Mouse (Mus musculus): ENCODE data around the gene Naxe. TPM values are rescaled to one million over a fixed set of nuclear protein-coding genes. Genes with fewer than 3 reads are reported as not detected.

The Naxe gene
- total and polyA plus RNA-seq, 2 experiments from 2014 or later = 123 to 166 TPM

DNA sequence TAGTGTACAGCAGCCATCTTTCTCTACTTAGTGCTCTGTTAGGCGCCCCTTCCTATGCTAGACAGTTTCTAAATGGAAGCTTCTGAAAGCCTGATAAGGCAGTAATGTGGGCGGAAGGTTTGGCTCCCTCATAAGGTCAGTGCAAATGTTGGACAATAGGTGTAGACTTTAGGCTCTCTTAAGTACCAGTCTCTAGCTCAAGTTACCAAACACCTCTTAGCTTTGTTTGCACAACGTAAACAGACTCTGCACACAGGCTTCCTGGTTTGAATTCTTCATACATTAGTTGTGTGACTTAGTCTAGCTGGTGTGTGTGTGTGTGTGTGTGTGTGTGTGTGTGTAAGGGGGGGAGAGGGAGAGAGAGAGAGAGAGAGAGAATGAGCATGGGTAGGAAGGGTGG lies 8.8 kb downstream of the Naxe start:
- WGBS = 92% methylated on average over 3 of the region's 3 CpGs
- DNase-seq (ENCODE audit: low spot score) (no peak), ATAC-seq (ENCODE audit: low FRiP score) (no peak)
- H3K4me3 ChIP-seq (ENCODE audit: low read depth, low read length) = no peak overlapping the region
- peaks cover 24% of the 10 kb centered on the region for H3K36me3 ChIP-seq (ENCODE audit: insufficient read depth, low read length)
- no peak overlapping the region for H3K9ac ChIP-seq (replicated peaks; ENCODE audit: low read length, poor library complexity, severe bottlenecking)
- TF ChIP-seq CTCF (IDR thresholded peaks at IDR 0.05) = no peak
- H3K27me3 ChIP-seq (ENCODE audit: insufficient read depth, low read length) = no peaks in the 10 kb centered on the region
- H3K4me2 ChIP-seq (ENCODE audit: low read depth, low read length, poor library complexity, severe bottlenecking) = no peak overlapping the region
- H3K4me1 ChIP-seq (ENCODE audit: insufficient read depth, low read length) = no peaks in the 10 kb centered on the region
- no peak overlapping the region for H3K27ac ChIP-seq (ENCODE audit: low read depth, low read length)
- no peaks in the 10 kb centered on the region for H3K9me3 ChIP-seq (ENCODE audit: low read length)

DNA sequence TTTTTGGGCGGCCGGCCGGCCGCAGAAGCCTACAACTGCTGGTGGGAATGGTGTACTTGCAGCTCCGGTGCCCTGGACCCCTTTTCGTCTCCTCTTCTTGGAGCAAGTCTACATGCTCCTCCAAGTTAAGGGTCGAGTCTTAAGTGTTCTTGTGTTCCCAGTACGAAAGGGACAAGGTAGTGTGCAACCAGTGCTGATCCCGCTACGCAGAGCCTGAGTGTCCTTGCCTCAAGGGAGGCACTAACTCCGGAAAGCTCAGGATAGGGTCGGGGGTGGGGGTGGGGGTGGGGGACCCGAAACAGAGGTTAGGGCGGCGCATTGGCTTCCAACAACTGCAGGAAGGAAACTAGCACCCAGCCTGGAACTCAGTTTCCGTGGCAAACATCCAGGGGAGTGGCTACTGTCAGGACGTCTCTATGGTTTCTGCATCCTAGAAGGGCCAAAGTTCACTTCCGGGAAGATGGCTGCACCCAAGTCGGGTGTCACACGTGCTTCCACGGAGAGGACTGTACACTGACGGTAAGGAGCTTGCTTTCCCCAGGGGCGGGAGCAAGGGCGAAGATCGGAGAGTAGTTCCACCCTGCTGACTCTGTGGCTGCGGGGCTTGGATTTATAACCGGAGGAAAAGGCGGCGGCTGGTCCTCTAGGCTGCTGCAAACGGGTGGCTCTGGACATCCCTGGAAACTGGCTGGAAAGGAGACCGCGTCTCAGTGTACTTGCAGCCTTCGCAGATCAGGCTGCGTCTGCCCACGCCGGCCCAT lies 15.5 kb downstream of the Naxe start, which contains the start of gene Gpatch4:
TSS of gene Gpatch4 (plus strand) at position 448 of the 761 bp plus-strand sequence.
- peak; percentile 98 for DNase-seq (ENCODE audit: low spot score)
- Histone ChIP-seq H3K4me3 (ENCODE audit: low read depth, low read length) (peak within 1 kb of the TSS; percentile 80), H3K9ac (replicated peaks; ENCODE audit: low read length, poor library complexity, severe bottlenecking) (peak within 1 kb of the TSS; percentile 62), H3K27ac (ENCODE audit: low read depth, low read length) (peak within 1 kb of the TSS; percentile 60), H3K36me3 (ENCODE audit: insufficient read depth, low read length) (no peaks in the 10 kb centered on the region), H3K4me2 (ENCODE audit: low read depth, low read length, poor library complexity, severe bottlenecking) (peak within 1 kb of the TSS; percentile 75), H3K9me3 (ENCODE audit: low read length) (no peaks in the 10 kb centered on the region), H3K27me3 (ENCODE audit: insufficient read depth, low read length) (no peaks in the 10 kb centered on the region), H3K4me1 (ENCODE audit: insufficient read depth, low read length) (no peaks in the 10 kb centered on the region)
- TF ChIP-seq CTCF (IDR thresholded peaks at IDR 0.05) = no peak
- ATAC-seq (ENCODE audit: low FRiP score) = peak; percentile 90
- WGBS = 11% methylated on average over 36 of the region's 36 CpGs

DNA sequence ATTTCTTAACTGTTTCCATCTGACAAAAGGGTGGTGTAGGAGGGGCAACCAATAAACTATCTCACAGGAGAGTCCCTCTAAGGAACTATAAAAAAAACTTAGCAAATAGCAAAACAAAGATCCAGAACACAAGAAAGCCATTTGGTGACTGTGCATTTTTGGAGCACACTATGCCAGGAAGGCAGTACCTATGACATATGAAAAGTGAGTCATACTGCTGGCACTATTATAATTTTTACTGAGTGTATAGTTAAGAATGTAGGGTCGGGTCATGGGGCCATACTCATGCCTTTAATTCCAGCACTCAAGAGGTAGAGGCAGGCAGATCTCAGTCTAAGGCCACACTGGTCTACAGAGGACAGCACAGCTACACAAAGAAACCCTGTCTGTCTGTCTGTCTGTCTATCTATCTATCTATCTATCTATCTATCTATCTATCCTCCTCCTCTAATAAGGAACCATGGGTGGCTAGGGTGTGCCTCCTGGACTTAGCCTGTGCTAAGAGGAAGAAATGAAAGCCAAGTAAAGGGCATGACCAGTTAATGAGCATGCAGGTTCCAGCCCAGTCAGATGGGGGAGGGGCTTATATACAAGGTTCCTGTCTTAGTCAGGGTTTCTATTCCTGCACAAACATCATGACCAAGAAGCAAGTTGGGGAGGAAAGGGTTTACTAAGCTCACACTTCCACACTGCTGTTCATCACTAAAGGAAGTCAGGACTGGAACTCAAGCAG lies 22.6 kb downstream of the Naxe start:
- WGBS = 61% methylated on average over 1 of the region's 1 CpGs
- Histone ChIP-seq H3K4me3 (ENCODE audit: low read depth, low read length) (no peak overlapping the region), H3K9ac (replicated peaks; ENCODE audit: low read length, poor library complexity, severe bottlenecking) (no peak overlapping the region), H3K4me2 (ENCODE audit: low read depth, low read length, poor library complexity, severe bottlenecking) (no peak overlapping the region), H3K27me3 (ENCODE audit: insufficient read depth, low read length) (peaks cover 9% of the 10 kb centered on the region; the same call in 1 of the 2 replicates), H3K9me3 (ENCODE audit: low read length) (no peaks in the 10 kb centered on the region), H3K36me3 (ENCODE audit: insufficient read depth, low read length) (no peaks in the 10 kb centered on the region), H3K27ac (ENCODE audit: low read depth, low read length) (no peak overlapping the region), H3K4me1 (ENCODE audit: insufficient read depth, low read length) (no peaks in the 10 kb centered on the region)
- no peak for ATAC-seq (ENCODE audit: low FRiP score)
- DNase-seq (ENCODE audit: low spot score) = no peak
- no peak for TF ChIP-seq CTCF (IDR thresholded peaks at IDR 0.05)

DNA sequence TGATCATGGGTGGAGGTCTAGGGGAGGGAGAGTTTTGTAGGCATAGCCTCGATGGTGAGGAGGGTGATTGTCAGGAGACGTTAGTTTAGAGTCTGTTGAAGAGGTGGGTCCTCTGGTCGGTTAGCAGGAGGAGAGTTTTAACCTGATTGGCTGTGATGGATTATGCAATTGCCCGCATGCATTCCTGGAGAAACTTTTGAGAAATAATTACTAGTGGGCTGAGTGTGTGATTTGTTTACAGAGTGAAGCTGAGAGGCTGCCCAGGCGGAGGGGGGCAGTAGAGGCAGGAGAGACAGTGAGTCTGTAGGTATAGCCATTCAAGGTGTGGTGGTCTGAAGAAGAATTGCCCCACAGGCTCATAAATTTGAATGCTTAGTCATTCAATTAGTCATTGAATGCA lies 24.8 kb downstream of the Naxe start:
- WGBS = 82% methylated on average over 5 of the region's 5 CpGs
- H3K9me3 ChIP-seq (ENCODE audit: low read length) = no peaks in the 10 kb centered on the region
- H3K27me3 ChIP-seq (ENCODE audit: insufficient read depth, low read length) = peaks cover 15% of the 10 kb centered on the region; the same call in 1 of the 2 replicates
- no peak for TF ChIP-seq CTCF (IDR thresholded peaks at IDR 0.05)
- H3K27ac ChIP-seq (ENCODE audit: low read depth, low read length) = no peak overlapping the region
- no peaks in the 10 kb centered on the region for H3K36me3 ChIP-seq (ENCODE audit: insufficient read depth, low read length)
- no peaks in the 10 kb centered on the region for H3K4me1 ChIP-seq (ENCODE audit: insufficient read depth, low read length)
- no peak for DNase-seq (ENCODE audit: low spot score)
- H3K4me2 ChIP-seq (ENCODE audit: low read depth, low read length, poor library complexity, severe bottlenecking) = no peak overlapping the region
- no peak for ATAC-seq (ENCODE audit: low FRiP score)
- no peak overlapping the region for H3K4me3 ChIP-seq (ENCODE audit: low read depth, low read length)
- no peak overlapping the region for H3K9ac ChIP-seq (replicated peaks; ENCODE audit: low read length, poor library complexity, severe bottlenecking)

DNA sequence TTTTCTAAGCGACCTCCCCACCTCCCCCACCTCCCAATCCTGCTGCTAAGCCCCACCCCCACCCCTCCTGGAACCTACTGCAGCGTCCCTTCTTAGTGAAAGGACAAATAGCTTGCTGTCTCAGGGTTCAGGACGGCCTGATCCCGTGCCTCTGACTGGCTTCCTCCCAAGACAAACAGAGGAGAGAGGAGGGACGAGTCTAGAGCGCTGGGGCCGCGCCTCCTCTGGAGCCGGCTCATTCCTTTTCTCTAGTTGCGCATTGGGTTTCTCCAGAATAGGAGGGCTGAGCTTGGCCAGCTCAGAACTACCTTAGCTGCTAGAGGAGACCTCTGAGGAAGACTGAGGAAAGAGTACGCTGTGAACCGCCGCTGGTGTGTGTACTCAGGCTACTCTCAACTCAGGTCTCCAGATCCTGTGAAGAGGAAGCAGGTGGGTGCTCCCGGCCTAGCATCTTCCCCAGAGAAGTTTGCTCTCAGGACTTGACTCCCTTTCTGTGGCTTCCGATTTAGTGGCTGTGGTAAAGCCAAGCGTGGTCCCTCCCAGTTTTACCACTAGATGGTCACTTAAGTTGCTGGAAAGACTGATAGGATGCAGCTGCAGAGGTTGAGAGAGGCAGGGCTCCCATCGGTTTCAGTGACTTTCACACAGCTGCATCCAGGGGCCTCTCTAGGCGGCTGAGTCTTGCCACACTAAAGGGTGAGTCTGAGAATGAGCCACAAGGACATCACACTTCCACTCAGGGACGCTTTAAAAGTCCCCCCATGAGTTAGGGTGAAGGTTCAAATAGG lies 27.5 kb downstream of the Naxe start:
- TF ChIP-seq CTCF (IDR thresholded peaks at IDR 0.05) = no peak
- Histone ChIP-seq H3K27me3 (ENCODE audit: insufficient read depth, low read length) (peaks cover 15% of the 10 kb centered on the region; the same call in 1 of the 2 replicates), H3K4me2 (ENCODE audit: low read depth, low read length, poor library complexity, severe bottlenecking) (no peak overlapping the region), H3K4me1 (ENCODE audit: insufficient read depth, low read length) (no peaks in the 10 kb centered on the region), H3K9me3 (ENCODE audit: low read length) (no peaks in the 10 kb centered on the region), H3K4me3 (ENCODE audit: low read depth, low read length) (no peak overlapping the region), H3K9ac (replicated peaks; ENCODE audit: low read length, poor library complexity, severe bottlenecking) (no peak overlapping the region), H3K36me3 (ENCODE audit: insufficient read depth, low read length) (no peaks in the 10 kb centered on the region), H3K27ac (ENCODE audit: low read depth, low read length) (no peak overlapping the region)
- WGBS = 23% methylated on average over 19 of the region's 19 CpGs
- ATAC-seq (ENCODE audit: low FRiP score) = no peak
- no peak for DNase-seq (ENCODE audit: low spot score)
